Mouse (Mus musculus): ENCODE results near the gene Hdgfl3. TPM values are rescaled to one million over a fixed set of nuclear protein-coding genes. Genes with fewer than 3 reads are reported as not detected.

Gene Hdgfl3
- polyA plus RNA-seq, 1 experiment from 2014 or later = 24.7 TPM

- Histone ChIP-seq H3K9me3 (no peaks in the 10 kb centered on the region), H3K27me3 (ENCODE audit: poor library complexity, severe bottlenecking) (peaks cover 56% of the 10 kb centered on the region), H3K36me3 (replicated peaks) (no peaks in the 10 kb centered on the region), H3K27ac (no peak overlapping the region), H3K4me1 (peaks cover 43% of the 10 kb centered on the region), H3K4me3 (no peak overlapping the region)
- no peak for DNase-seq (ENCODE audit: extremely low spot score, low spot score)
- 89% methylated on average over 2 of the region's 2 CpGs for WGBS
Measured at GRCm38 (mm10) chr7:81861461-81861860, 72.8 kb downstream of the Hdgfl3 start.

GRCm38 (mm10) chr7:81860996-81861395 is 73.3 kb downstream of the Hdgfl3 start:
- Histone ChIP-seq H3K9me3 (no peaks in the 10 kb centered on the region), H3K36me3 (replicated peaks) (no peaks in the 10 kb centered on the region), H3K4me1 (peaks cover 43% of the 10 kb centered on the region), H3K27me3 (ENCODE audit: poor library complexity, severe bottlenecking) (peaks cover 60% of the 10 kb centered on the region), H3K4me3 (peak overlapping the region; percentile 73; the same call in 1 of the 2 replicates), H3K27ac (no peak overlapping the region)
- DNase-seq (ENCODE audit: extremely low spot score, low spot score) = no peak
- 76% methylated on average over 5 of the region's 5 CpGs for WGBS

GRCm38 (mm10) chr7:81860071-81860470 is 74.2 kb downstream of the Hdgfl3 start:
- DNase-seq (ENCODE audit: extremely low spot score, low spot score) = no peak
- Histone ChIP-seq H3K9me3 (no peaks in the 10 kb centered on the region), H3K36me3 (replicated peaks) (no peaks in the 10 kb centered on the region), H3K27me3 (ENCODE audit: poor library complexity, severe bottlenecking) (peaks cover 60% of the 10 kb centered on the region), H3K27ac (no peak overlapping the region), H3K4me1 (peaks cover 43% of the 10 kb centered on the region), H3K4me3 (peak overlapping the region; percentile 73)
- WGBS = 58% methylated on average over 11 of the region's 11 CpGs

GRCm38 (mm10) chr7:81858968-81859721 is 75.1 kb downstream of the Hdgfl3 start, which contains the start of gene Tm6sf1:
Tm6sf1 (plus strand) TSS chr7:81859001.
- H3K4me3 ChIP-seq = peak within 1 kb of the TSS; percentile 73
- WGBS = under 1% methylated on average over 64 of the region's 64 CpGs
- H3K27me3 ChIP-seq (ENCODE audit: poor library complexity, severe bottlenecking) = peaks cover 60% of the 10 kb centered on the region
- no peaks in the 10 kb centered on the region for H3K36me3 ChIP-seq (replicated peaks)
- H3K4me1 ChIP-seq = peaks cover 50% of the 10 kb centered on the region
- peak within 1 kb of the TSS; percentile 81 for H3K27ac ChIP-seq
- H3K9me3 ChIP-seq = no peaks in the 10 kb centered on the region
- DNase-seq (ENCODE audit: extremely low spot score, low spot score) = peak; percentile 60

GRCm38 (mm10) chr7:81858236-81858635 is 76.0 kb downstream of the Hdgfl3 start:
- DNase-seq (ENCODE audit: extremely low spot score, low spot score) = no peak
- H3K27ac ChIP-seq = no peak overlapping the region
- H3K4me1 ChIP-seq = peaks cover 48% of the 10 kb centered on the region
- peaks cover 60% of the 10 kb centered on the region for H3K27me3 ChIP-seq (ENCODE audit: poor library complexity, severe bottlenecking)
- no peaks in the 10 kb centered on the region for H3K9me3 ChIP-seq
- WGBS = 4% methylated on average over 9 of the region's 9 CpGs
- H3K4me3 ChIP-seq = peak overlapping the region; percentile 73
- H3K36me3 ChIP-seq (replicated peaks) = no peaks in the 10 kb centered on the region

- 85% methylated on average over 4 of the region's 4 CpGs for WGBS
- Histone ChIP-seq H3K9me3 (no peaks in the 10 kb centered on the region), H3K4me1 (peaks cover 42% of the 10 kb centered on the region), H3K27ac (no peak overlapping the region), H3K27me3 (ENCODE audit: poor library complexity, severe bottlenecking) (peaks cover 51% of the 10 kb centered on the region), H3K4me3 (no peak overlapping the region), H3K36me3 (replicated peaks) (no peaks in the 10 kb centered on the region)
- no peak for DNase-seq (ENCODE audit: extremely low spot score, low spot score)
Measured at GRCm38 (mm10) chr7:81856221-81856620, 78.1 kb downstream of the Hdgfl3 start.

- WGBS = 72% methylated on average over 1 of the region's 1 CpGs
- H3K9me3 ChIP-seq = no peaks in the 10 kb centered on the region
- H3K4me1 ChIP-seq = peaks cover 47% of the 10 kb centered on the region
- no peaks in the 10 kb centered on the region for H3K36me3 ChIP-seq (replicated peaks)
- H3K27ac ChIP-seq = no peak within 1 kb of the TSS
- no peak for DNase-seq (ENCODE audit: extremely low spot score, low spot score)
- no peak within 1 kb of the TSS for H3K4me3 ChIP-seq
- peaks cover 46% of the 10 kb centered on the region for H3K27me3 ChIP-seq (ENCODE audit: poor library complexity, severe bottlenecking)
Measured at GRCm38 (mm10) chr7:81855694-81856093, 78.6 kb downstream of the Hdgfl3 start, which contains the start of gene Gm10160. Gm10160 (minus strand) TSS chr7:81855794.

GRCm38 (mm10) chr7:81854568-81855307 is 79.5 kb downstream of the Hdgfl3 start:
- DNase-seq (ENCODE audit: extremely low spot score, low spot score) = no peak
- Histone ChIP-seq H3K4me1 (peaks cover 42% of the 10 kb centered on the region), H3K4me3 (no peak overlapping the region), H3K36me3 (replicated peaks) (no peaks in the 10 kb centered on the region), H3K27ac (no peak overlapping the region), H3K27me3 (ENCODE audit: poor library complexity, severe bottlenecking) (peaks cover 36% of the 10 kb centered on the region), H3K9me3 (no peaks in the 10 kb centered on the region)
- WGBS = 82% methylated on average over 8 of the region's 8 CpGs

GRCm38 (mm10) chr7:81851706-81852105 is 82.6 kb downstream of the Hdgfl3 start:
- H3K4me1 ChIP-seq = peaks cover 40% of the 10 kb centered on the region

GRCm38 (mm10) chr7:81850171-81850570 is 84.1 kb downstream of the Hdgfl3 start:
- H3K4me3 ChIP-seq = no peak overlapping the region
- no peaks in the 10 kb centered on the region for H3K36me3 ChIP-seq (replicated peaks)
- H3K9me3 ChIP-seq = no peaks in the 10 kb centered on the region
- H3K27ac ChIP-seq = no peak overlapping the region
- no peak for DNase-seq (ENCODE audit: extremely low spot score, low spot score)
- WGBS = 88% methylated on average over 6 of the region's 6 CpGs
- H3K4me1 ChIP-seq = peaks cover 48% of the 10 kb centered on the region
- H3K27me3 ChIP-seq (ENCODE audit: poor library complexity, severe bottlenecking) = no peaks in the 10 kb centered on the region

More at GRCm38 (mm10) chr7:81851706-81852105, 82.6 kb downstream of the Hdgfl3 start:
- no peak for DNase-seq (ENCODE audit: extremely low spot score, low spot score)
- peaks cover 6% of the 10 kb centered on the region for H3K27me3 ChIP-seq (ENCODE audit: poor library complexity, severe bottlenecking)
- no peaks in the 10 kb centered on the region for H3K36me3 ChIP-seq (replicated peaks)
- no peak overlapping the region for H3K4me3 ChIP-seq
- 87% methylated on average over 3 of the region's 3 CpGs for WGBS
- no peak overlapping the region for H3K27ac ChIP-seq
- H3K9me3 ChIP-seq = no peaks in the 10 kb centered on the region

- Histone ChIP-seq H3K4me1 (peaks cover 47% of the 10 kb centered on the region), H3K36me3 (replicated peaks) (no peaks in the 10 kb centered on the region), H3K27me3 (ENCODE audit: poor library complexity, severe bottlenecking) (no peaks in the 10 kb centered on the region), H3K4me3 (no peak overlapping the region), H3K9me3 (no peaks in the 10 kb centered on the region), H3K27ac (no peak overlapping the region)
- WGBS = 93% methylated on average over 7 of the region's 7 CpGs
- DNase-seq (ENCODE audit: extremely low spot score, low spot score) = no peak
Measured at GRCm38 (mm10) chr7:81849633-81850032, 84.6 kb downstream of the Hdgfl3 start.

- H3K36me3 ChIP-seq (replicated peaks) = no peaks in the 10 kb centered on the region
- no peak overlapping the region for H3K4me3 ChIP-seq
- H3K27me3 ChIP-seq (ENCODE audit: poor library complexity, severe bottlenecking) = no peaks in the 10 kb centered on the region
- H3K27ac ChIP-seq = no peak overlapping the region
- WGBS = 96% methylated on average over 5 of the region's 5 CpGs
- peaks cover 44% of the 10 kb centered on the region for H3K4me1 ChIP-seq
- H3K9me3 ChIP-seq = no peaks in the 10 kb centered on the region
- DNase-seq (ENCODE audit: extremely low spot score, low spot score) = no peak
Measured at GRCm38 (mm10) chr7:81849214-81849613, 85.1 kb downstream of the Hdgfl3 start.

GRCm38 (mm10) chr7:81847777-81848176 is 86.5 kb downstream of the Hdgfl3 start:
- Histone ChIP-seq H3K27ac (0 out of 2 replicates have a peak overlapping the region, but pooled peaks have one; percentile 40), H3K9me3 (no peaks in the 10 kb centered on the region), H3K36me3 (replicated peaks) (no peaks in the 10 kb centered on the region), H3K4me1 (peaks cover 49% of the 10 kb centered on the region), H3K27me3 (ENCODE audit: poor library complexity, severe bottlenecking) (no peaks in the 10 kb centered on the region), H3K4me3 (no peak overlapping the region)
- peak; percentile 36 for DNase-seq (ENCODE audit: extremely low spot score, low spot score)
- 21% methylated on average over 4 of the region's 4 CpGs for WGBS

Data from forebrain, embryonic 10.5 days (tissue).